Mouse (Mus musculus) right cerebral cortex, postnatal 14 days (tissue): ENCODE data around the gene Lcn10.
"Not testable (repeated sequence)": the region's sequence is repeated elsewhere in the genome, so short reads cannot be mapped to it uniquely, and the experiment has no call there.

ENCODE experiments used
- DNase-seq: peaks from one replicate; pipeline ENCODE4 v3.0.0; 2022

Lcn10 gene

DNA sequence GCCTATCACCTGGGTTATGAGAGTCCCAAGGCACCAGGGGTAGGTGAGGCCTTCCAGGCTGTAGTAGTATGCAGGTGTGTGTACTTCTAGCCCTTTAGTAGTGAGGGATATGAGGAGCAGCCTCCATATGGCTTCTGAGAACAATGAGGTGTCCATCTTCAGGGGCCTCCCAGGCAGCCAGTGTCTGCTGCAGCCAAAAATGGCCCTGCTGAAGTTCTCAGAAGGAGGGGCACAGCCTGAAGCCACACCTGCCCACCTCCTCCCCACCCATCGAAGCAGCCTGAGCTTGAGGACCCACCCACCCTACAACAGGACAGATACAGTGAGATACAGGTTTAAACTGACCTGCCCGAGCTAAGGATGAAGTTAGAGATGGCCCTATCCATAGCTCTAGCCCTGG lies at the start of gene Lcn10:
Gene Lcn10 (plus strand): TSS at position 301 of the 400 bp plus-strand sequence.
- no peak for DNase-seq

DNA sequence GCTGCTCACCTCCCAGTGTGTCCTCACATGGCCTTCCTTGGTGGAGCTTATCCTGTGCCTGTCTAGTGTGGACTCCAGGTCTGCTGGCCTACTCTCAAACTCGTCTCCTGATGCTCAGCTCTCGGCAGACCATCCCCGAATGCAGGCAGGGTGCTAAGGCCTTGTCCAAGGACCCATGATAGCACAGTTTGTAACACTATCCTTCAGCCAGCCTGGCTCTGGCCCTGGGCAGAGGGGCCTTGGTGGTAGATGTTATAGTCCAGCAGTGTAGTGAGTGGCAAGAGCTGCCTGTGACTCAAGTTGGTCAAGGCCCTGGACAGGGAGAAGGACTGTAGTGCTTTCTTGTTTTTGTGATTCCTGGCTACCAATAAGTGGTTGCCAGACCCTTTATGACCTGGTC lies 48.9 kb upstream of the Lcn10 start:
- DNase-seq, result no peak

DNA sequence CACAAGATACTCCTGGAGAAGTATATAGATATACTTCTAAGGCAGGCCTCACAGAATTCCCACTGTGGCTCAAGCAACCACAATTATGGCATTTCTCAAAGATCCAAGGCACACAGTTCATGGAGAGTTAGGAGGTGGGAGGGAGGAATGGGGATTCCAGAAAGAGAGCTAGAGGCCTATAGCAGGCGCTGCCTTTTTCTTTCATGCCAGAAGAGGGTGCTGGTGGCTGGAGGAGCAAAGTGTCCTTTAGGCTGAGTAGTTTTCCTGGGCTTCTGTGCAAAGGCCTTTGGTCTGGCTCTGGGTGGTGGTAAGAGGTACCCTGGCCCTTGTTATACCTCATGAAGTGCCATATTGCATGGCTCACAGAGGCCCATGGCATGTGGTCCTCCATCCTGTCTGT lies 48.5 kb upstream of the Lcn10 start:
- no peak for DNase-seq

DNA sequence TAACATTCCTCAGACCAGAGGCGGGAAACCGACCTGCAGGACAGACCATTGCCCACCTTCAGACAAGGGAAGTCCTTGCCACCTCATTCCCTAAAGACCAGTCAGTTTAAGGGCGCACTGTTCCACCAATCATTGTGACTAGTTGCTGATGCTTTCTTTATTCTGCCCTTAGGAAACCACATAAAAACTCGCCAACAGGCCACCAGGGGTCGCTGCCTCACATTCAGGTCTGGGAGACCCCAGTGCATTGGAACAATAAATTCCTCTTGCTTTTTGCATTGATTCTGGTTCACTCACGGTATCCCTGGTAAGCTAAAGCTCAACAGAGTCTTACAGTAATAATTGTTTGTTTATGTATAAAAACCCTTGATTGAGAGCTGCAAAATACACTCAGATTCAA lies 42.6 kb upstream of the Lcn10 start:
- DNase-seq, result peak; percentile 59

DNA sequence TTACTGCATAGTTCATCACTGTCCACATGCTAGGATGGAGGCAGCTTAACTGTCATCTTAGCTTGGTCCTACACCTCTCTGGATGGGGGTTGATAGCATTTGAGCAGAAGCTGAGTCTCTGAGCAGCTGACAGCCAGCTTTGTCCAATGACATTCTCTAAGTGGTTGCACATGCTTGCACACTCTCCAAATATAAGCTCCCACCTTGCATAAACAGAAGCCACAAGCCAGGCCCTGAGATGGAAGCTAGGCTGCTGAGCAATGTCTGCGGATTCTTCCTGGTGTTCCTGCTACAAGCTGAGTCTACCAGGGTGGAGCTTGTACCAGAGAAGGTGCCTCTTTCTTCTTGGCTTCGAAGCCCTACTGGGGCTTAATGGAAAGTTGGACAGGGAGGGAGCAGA lies 29.6 kb upstream of the Lcn10 start, which contains the start of gene Lcn8:
Gene Lcn8 (plus strand): TSS at position 219 of the 400 bp plus-strand sequence.
- DNase-seq, result no peak

DNA sequence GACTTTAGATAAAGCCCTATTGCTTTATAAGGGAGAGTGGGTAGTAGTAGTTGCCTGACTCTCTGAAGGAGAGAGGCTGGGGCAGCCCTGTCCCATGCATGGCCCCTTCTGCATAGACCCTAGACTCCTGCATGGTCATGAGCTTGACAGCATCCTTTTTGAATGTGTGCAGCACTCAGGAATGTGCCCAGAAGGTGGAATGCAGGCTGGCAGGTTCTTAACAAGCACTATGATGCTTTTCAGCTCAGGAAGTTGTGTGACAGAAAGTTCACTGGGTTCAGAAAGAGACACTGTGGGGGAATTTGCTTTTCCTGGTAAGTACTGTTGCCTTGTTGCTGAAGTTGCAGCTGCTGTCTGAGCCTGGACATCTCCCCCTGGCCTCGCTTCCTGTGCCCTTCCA lies 28.0 kb upstream of the Lcn10 start:
- no peak for DNase-seq

DNA sequence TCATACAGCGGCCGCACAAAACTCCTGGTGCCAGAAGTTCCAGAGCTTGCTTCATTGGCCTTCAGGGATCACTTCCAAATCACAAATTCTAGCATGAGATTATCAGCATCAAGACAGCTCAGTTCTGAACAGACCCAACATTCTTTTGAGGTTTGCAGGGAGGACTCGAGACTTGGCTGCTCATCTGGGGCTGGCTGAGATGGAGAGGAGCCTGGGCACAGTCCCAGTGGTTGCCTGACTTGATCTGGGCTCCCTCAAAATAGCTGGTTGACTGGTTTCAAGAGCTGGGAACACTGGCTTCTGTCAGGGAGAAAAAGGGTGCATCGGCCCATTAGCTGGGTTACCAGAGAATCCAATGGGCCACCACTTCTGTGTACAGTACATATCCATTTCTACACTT lies 25.8 kb upstream of the Lcn10 start:
- no peak for DNase-seq

DNA sequence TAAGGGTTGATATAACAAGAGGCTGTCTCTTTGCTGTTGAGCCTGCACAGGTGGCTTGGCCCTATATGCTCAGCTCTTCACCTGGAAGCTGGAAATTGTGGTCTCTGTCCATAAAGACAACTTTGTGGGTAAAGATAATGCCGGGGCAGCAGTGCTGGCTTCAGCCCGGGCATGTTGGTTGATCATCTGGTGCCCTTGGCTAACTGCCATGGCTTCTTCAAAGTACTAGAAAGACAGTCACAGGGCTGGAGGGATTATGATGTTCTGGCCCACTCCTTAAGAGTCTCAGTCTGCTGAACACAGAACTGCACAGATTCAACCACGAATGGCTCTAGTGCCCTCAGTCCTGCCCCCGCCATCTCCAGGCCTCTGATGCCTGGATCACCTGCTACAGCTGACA lies 25.3 kb upstream of the Lcn10 start:
- DNase-seq, result no peak

DNA sequence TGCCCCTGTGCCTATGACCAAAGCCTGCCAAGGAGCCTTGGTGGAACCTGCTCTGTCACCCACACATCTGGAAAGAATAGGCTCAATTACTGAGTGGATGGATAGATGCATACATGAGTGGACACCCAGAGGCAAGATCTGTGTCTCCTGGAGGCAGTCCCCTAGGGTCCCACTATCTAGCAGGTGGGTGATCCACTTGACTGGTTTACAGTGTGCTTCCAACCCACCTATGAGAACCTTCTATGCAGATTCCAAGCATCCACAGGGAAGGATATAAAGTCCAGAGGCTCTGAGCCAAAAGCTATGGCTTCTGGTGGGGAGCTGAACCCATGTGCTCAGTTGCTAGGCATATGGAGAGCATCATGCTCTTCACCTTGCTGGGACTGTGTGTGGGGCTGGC lies 24.9 kb upstream of the Lcn10 start, which contains the start of gene Lcn5:
Gene Lcn5 (plus strand): TSS at position 301 of the 400 bp plus-strand sequence.
- no peak for DNase-seq

DNA sequence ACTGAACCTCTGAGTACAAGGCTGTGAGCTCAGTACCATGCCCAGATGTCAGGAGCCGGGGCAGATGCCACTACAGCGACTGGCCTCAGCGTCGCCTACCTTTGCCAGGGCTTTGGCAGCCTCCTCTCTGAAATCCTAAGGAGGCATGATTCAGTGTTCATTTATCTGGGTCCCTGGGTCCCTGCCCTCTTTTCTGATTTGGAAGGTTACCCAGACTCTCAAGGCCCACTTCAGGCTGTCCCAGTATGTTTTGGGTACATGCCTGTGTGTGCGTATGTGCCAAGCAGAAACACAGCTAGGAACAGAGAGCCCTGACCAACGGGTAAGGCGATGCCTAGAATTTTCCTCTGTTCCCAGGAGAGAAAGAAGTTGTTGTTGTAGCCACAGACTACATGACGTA lies 22.2 kb upstream of the Lcn10 start:
- no peak for DNase-seq

DNA sequence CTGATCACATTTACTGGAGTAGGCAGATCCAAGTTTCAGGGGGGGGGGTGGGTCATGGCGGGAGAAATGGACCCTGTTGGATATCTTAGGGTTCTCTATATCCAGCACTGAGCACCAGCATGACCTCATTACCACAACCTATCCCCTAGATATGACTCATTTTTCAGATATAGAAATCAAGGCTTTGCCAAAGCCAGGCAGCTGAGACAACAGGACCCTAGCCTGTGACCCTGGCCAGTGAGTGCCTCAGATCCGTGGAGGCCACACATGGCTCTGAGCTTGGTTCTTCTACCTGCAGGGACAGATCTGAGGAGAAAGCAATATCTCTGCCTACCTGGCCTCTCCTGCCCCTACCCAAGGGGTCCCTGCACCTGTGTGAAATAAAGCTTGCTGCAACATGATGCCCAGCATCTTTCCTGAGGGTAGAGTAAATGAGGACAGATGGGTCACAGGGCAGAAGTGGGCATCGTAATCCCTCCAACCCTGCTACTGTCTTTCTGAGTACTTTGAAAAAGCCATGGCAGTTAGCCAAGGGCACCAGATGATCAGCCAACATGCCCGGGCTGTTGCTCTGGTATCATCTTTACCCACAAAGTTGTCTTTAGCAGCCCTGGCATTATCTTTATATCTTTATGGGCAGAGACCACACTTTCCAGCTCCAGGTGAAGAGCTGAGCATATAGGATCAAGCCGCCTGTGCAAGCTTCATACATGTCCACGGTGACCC lies 21.1 kb upstream of the Lcn10 start:
- no peak for DNase-seq

DNA sequence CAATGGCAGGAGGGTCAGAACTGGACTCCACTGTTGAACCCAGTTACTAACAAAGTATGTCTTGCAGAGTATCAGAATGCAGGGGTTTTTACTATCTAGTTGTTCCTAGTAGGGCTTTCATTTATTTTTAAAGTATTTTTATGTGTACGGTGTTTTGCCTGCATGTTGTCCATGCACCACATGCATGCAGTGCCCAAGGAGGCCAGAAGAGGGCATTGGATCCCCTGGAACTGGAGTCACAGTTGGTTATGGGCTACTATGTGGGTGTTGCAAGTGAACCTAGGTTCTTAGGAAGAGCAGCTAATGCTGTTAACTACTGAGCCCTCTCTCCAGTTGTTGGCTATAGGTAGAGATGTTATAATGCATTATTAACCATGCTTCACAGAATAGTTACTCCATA lies 19.0 kb upstream of the Lcn10 start:
- peak; percentile 66 for DNase-seq

DNA sequence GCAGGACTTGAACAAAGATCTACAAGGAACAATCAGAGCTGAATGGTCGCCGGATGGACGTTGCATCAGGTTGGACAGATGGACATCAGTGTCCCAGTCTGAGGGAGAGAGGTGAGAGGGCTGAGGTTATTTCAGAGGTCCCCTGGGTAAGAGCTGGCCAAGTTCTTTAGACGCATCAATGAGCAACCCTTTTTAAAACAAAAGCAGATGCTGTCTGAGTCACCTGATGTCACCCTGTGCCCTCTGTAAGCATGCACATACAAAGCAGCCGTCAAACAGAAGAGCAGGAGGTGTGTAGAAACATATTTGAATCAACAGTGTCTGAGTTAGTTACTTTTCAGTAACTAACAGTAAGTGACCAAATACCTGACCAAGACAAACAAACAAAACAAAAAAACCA lies 18.4 kb upstream of the Lcn10 start:
- DNase-seq, result no peak

DNA sequence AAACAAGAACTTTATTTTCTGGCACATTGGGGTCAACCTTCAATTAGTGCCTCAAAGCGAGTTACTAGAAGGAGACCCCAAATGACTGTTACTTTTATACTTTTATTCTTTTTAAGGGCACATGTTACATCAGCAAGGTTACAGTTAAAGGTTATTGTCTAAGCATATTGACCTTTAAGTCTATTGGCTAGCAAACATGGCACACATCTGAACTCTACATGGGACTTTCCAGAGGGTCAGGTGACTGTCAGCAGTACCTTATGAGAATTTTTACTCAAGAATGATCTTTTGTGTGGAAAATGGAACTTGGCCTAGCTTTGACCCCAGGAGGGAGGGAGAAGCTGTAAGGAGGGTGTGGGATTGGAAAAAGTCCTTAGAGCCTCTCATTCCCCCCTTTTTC lies 16.0 kb upstream of the Lcn10 start:
- DNase-seq, result no peak

DNA sequence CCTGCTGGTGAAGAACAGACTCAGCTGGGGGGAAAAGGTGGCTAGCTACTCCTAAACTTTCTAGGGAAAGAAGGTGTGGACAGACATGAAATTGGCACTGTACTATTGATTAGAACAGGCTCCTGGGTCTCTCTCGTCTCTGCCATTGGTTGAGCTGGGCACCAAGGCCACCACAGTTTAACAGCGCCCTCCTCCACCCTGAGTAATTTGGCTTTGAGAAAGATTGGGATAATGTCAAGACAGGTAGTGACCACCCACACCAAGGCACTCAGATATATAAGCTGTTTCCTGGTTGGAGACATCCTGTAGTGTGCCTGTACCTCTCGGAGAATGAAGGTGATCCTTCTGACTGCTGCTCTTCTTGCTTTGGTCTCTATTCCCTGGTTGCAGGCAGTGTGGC lies 6.0 kb upstream of the Lcn10 start, which contains the start of gene Lcn6:
Gene Lcn6 (plus strand): TSS at position 301 of the 400 bp plus-strand sequence.
- DNase-seq, result no peak

DNA sequence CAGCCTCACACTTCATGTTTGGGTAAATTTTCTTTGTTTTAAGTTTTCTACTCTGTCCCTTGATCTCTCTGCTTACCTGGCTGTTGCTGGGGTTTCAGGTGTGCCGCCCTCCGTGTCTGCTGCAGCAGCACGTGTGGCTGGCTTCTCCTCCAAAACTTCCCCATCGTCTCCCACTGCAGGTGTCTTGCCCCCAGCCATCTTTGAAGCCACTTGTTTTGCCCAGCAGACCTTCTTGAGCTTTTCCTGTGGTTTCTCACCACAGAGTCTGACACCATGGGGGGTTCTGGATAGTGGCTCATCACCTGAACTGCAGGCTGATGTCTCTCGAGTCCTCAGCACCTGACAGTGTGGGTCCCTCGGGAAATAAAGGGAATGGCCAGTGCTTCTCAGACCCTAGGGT lies 3.0 kb upstream of the Lcn10 start:
- DNase-seq, result no peak

DNA sequence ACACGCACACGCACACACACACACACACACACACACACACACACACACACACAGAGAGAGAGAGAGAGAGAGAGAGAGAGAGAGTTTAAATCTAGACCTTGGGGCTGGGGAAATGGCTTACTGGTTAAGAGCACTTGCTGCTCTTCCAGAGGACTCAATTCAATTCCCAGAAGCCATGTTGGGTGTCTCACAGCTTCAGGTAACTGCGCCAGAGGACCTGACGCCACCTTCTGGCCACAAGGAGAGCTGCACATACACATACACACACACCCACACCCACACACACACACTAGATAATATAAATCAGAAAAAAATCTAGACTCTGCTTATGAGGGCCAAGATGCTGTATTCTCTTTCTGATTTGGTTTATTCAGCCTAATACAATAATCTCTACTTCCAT lies 4.4 kb downstream of the Lcn10 start:
- no peak for DNase-seq

DNA sequence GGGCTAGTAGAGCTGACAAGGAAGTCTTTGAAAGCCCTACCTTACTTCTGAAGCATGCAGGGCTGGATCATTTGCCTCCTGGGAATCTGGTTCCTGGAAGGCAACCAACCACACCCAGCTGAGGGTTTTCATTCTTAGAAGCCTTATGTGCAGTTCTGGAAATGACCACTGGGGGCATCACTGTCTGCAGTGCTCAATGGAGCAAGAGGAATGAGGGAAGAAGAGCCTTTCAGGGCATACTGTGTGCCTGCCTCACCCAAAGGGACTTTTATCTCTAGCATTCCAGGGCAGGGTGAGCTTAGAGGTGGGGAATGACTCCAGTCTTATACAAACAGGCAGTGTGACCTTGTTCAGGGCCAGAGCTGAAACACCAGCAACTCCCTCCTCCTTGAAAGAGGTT lies 12.1 kb downstream of the Lcn10 start:
- peak; percentile 72 for DNase-seq

DNA sequence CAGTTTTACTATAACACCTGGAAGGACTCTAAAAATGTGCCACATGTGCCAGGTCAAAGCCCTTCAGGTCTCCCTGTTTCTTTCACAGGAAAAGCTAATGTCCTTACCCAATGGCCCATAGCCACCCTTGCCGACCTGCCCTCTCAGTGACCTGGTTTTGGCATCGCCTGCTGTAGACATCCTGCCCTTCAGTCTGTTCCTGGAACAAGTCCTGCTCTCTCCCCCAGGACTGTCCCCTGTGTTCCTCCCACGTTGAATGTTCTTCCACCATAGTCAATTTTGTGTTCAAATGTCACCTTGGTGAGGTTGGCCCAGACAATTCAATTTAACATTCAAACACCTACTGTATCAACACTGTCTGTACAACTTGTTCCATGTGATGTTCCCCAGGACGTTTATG lies 14.4 kb downstream of the Lcn10 start:
- DNase-seq, result no peak

DNA sequence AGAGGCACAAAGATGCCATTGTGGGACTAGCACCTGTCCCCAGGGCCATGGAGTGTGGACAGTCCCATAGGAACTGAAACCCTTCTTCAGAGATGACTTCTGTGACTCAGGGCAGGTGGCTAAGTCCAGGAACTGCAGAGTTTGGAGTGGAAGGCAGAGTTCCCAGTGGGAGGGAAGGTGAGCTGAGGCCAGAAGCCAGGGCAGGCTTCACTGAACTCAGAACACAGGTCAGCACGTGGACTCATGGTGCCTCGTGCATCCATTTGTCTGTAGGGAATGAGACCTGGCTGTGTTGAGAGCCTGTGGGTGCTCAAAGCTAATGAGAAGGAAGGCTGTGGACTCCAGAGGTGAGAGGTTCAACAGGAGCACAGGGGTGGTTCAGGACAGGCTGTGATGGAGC lies 16.2 kb downstream of the Lcn10 start:
- DNase-seq, result no peak

DNA sequence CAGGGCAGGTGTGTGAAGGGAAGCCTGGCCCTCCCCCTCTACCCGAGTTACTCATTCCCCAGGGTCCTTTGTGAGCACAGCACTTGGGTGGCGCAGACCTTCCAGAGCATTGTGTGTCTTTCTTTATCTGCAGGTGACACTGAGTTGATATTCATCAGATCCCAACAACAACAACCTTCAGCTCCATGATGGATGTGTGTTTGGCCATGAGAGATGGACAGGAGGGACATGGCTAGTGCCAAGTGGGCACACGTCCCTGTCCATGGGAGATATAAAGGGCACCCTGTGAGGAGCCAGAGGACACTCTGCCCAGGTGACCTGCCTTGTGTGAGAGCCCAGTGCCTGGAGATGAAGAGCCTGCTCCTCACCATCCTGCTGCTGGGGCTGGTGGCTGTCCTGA lies 17.2 kb downstream of the Lcn10 start, which contains the start of gene Obp2a:
Gene Obp2a (plus strand): TSS at position 301 of the 400 bp plus-strand sequence.
- not testable (repeated sequence) for DNase-seq

DNA sequence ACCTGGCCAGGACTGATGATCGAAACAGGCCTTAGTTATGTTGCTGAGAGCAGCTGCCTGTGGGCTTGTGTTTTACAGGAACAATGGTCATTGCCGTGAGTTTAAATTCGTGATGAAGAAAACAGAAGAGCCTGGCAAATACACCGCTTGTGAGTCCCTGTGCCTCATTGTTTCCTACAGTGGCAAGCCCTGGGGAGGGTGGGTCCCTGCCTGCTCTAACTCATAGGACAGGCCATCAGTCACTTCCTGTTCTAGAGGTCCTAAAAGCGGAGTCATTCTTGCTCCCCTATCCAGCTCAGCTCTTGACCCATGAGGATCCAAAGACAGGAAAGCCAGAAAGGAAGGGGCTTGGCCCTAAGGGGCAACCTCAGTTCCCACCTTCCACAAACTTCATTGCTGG lies 18.5 kb downstream of the Lcn10 start:
- DNase-seq, result no peak

DNA sequence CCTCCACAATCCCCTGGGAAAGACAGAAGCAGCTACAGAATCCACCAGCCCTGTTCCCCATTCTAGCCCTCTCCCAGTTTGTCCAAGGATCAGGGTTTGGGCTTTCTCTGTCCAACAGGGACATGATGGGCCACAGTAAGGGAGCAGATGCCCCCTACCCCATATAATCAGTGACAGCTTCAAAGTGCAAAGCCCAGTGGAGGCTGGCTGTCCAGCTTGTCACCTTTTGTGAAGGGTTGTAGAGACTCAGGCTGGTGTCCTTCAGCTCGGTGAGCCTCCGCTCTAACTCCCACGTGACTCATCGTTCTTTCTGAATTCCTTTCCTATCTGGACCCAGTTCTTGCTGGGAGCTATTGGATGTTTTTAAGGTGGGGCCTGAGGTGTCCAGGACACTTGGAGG lies 21.2 kb downstream of the Lcn10 start:
- DNase-seq, result no peak

DNA sequence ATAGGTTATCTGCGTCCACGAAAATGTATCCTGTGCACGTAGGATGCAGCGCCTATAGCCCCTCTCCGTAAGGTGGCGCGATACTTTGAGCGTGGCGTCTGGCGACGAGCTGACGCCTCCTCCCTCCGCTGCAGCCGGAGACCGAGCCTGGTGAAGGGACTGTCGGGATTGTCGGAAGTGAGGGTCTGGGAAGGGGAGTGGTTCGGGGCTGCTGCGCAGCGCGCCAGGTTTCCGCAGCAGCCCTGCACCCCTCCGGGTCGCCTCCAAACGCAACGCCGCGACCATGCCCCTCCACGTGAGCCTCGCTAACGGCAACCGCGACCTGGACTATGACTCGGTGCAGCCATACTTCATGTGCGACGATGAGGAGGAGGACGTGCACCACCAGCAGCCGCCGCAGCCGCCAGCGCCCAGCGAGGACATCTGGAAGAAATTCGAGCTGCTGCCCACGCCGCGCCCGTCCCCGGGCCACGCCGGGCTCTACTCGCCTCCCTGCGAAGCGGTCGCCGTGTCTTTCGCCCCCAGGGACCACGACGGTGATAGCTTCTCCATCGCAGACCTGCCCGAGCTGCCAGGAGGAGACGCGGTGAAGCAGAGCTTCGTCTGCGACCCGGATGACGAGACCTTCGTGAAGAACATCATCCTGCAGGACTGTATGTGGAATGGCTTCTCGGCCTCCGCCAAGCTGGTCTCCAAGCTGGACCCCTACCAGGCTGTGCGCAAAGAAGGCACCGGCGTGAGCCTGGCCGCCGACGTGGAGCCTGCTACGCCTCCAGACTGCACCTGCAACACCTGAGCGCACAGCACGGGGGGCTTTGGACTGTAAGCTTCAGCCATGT lies 24.3 kb downstream of the Lcn10 start, which contains the start of gene Bmyc:
Gene Bmyc (plus strand): TSS at position 97 of the 839 bp plus-strand sequence.
- peak; percentile 85 for DNase-seq
